Mouse (Mus musculus): ENCODE data around the gene Ptprm. TPM values are rescaled to one million over a fixed set of nuclear protein-coding genes. Genes with fewer than 3 reads are reported as not detected.

The Ptprm gene
- polyA plus RNA-seq, 1 experiment from 2014 or later, result 5.7 TPM

DNA sequence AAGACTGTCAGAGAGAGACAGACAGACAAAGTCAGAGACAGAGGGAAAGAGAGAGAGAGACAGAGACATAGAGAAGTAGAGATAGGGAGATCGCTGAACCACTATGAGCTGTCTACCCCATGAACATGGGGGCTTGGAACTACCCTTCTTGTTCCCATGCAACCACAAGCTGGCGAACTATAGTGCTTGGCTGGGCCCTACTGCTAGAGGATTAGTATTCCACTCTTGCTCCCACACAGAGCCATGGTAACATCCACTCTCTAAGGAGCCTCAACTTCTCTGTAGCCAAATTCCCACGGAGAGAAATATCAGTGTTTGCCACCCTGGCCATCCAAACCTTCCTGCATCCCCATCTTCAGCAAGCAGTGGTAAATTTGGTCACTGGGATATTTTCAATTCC lies 202.0 kb downstream of the Ptprm start:
- peaks cover 4% of the 10 kb centered on the region; the same call in 1 of the 2 replicates for H3K4me1 ChIP-seq
- 88% methylated on average over 3 of the region's 3 CpGs for WGBS
- H3K36me3 ChIP-seq (ENCODE audit: poor library complexity, severe bottlenecking), result no peaks in the 10 kb centered on the region
- no peak overlapping the region for H3K4me2 ChIP-seq
- no peak overlapping the region for H3K27ac ChIP-seq
- ATAC-seq, result no peak
- no peaks in the 10 kb centered on the region for H3K27me3 ChIP-seq
- H3K4me3 ChIP-seq, result no peak overlapping the region
- no peak overlapping the region for H3K9ac ChIP-seq
- H3K9me3 ChIP-seq (replicated peaks), result no peaks in the 10 kb centered on the region

GRCm38 (mm10) chr17:67150441-67150840 lies 203.8 kb downstream of the Ptprm start:
- H3K27ac ChIP-seq, result no peak overlapping the region
- no peak overlapping the region for H3K9ac ChIP-seq
- no peaks in the 10 kb centered on the region for H3K27me3 ChIP-seq
- no peak overlapping the region for H3K4me3 ChIP-seq
- ATAC-seq, result no peak
- H3K36me3 ChIP-seq (ENCODE audit: poor library complexity, severe bottlenecking), result no peaks in the 10 kb centered on the region
- 77% methylated on average over 2 of the region's 2 CpGs for whole genome bisulfite sequencing
- H3K4me2 ChIP-seq, result no peak overlapping the region
- no peaks in the 10 kb centered on the region for H3K9me3 ChIP-seq (replicated peaks)
- H3K4me1 ChIP-seq, result no peaks in the 10 kb centered on the region

- Histone ChIP-seq H3K27me3 (no peaks in the 10 kb centered on the region), H3K36me3 (ENCODE audit: poor library complexity, severe bottlenecking) (no peaks in the 10 kb centered on the region), H3K4me1 (no peaks in the 10 kb centered on the region), H3K9ac (no peak overlapping the region), H3K4me3 (no peak overlapping the region), H3K4me2 (no peak overlapping the region), H3K27ac (no peak overlapping the region), H3K9me3 (replicated peaks) (no peaks in the 10 kb centered on the region)
- ATAC-seq, result no peak
- 91% methylated on average over 4 of the region's 4 CpGs for WGBS
Measured at GRCm38 (mm10) chr17:67142183-67142756, 212.0 kb downstream of the Ptprm start.

DNA sequence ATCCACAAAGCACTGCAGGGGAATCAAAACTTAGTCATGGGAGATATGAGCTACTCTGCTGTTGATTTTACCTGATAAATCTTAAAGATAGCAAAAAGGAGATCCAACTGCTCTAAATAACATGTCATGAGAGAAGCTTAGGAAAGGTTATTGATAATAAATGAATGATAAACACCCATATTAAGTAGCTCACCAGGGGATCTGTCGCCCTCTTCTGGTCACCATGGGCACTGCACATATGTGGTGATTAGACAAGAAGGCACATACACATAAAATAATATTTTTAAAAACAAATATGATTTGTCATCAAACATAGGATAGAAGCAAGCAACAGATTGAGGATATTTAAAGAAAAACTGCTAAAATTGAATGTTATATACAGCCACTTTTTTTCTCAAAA lies 213.8 kb downstream of the Ptprm start:
- Histone ChIP-seq H3K27ac (no peak overlapping the region), H3K36me3 (ENCODE audit: poor library complexity, severe bottlenecking) (no peaks in the 10 kb centered on the region), H3K4me2 (no peak overlapping the region), H3K4me3 (no peak overlapping the region), H3K9ac (no peak overlapping the region), H3K9me3 (replicated peaks) (no peaks in the 10 kb centered on the region), H3K4me1 (no peaks in the 10 kb centered on the region), H3K27me3 (no peaks in the 10 kb centered on the region)
- no peak for ATAC-seq
- WGBS, result 29% methylated on average over 1 of the region's 1 CpGs

GRCm38 (mm10) chr17:67138981-67139380 lies 215.3 kb downstream of the Ptprm start:
- Histone ChIP-seq H3K27me3 (no peaks in the 10 kb centered on the region), H3K36me3 (ENCODE audit: poor library complexity, severe bottlenecking) (no peaks in the 10 kb centered on the region), H3K4me1 (no peaks in the 10 kb centered on the region), H3K27ac (no peak overlapping the region), H3K4me2 (no peak overlapping the region), H3K9me3 (replicated peaks) (no peaks in the 10 kb centered on the region), H3K9ac (no peak overlapping the region), H3K4me3 (no peak overlapping the region)
- WGBS, result 77% methylated on average over 12 of the region's 12 CpGs
- no peak for ATAC-seq

DNA sequence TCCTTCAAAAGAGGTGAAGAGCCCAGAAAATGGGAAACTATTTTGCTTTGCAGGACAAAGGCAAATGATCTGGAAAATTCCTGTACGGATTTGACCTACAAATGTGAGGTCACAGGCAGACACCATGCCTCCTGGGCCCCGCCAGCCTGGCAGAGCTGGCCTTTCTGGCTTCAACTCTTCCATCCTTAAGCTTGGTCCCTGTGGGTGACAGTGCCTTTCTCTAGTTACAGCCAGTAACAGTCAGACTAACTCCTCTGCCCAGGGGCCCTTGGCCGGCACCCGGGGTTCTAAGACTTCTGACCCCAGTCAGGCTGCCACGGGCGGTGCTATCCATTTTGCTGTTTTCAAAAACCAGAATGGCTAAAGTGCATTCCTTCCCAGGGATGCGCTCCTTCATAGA lies 217.4 kb downstream of the Ptprm start:
- H3K27me3 ChIP-seq, result no peaks in the 10 kb centered on the region
- no peaks in the 10 kb centered on the region for H3K9me3 ChIP-seq (replicated peaks)
- ATAC-seq, result no peak
- H3K4me2 ChIP-seq, result no peak overlapping the region
- no peak overlapping the region for H3K9ac ChIP-seq
- peaks cover 11% of the 10 kb centered on the region for H3K4me1 ChIP-seq
- WGBS, result 88% methylated on average over 7 of the region's 7 CpGs
- no peak overlapping the region for H3K27ac ChIP-seq
- H3K4me3 ChIP-seq, result no peak overlapping the region
- no peaks in the 10 kb centered on the region for H3K36me3 ChIP-seq (ENCODE audit: poor library complexity, severe bottlenecking)

- 0 out of 2 replicates have a peak, but pooled peaks have one; percentile 10 for ATAC-seq
- no peak overlapping the region for H3K27ac ChIP-seq
- H3K9ac ChIP-seq, result no peak overlapping the region
- H3K36me3 ChIP-seq (ENCODE audit: poor library complexity, severe bottlenecking), result no peaks in the 10 kb centered on the region
- H3K27me3 ChIP-seq, result no peaks in the 10 kb centered on the region
- H3K4me2 ChIP-seq, result no peak overlapping the region
- H3K4me1 ChIP-seq, result peaks cover 11% of the 10 kb centered on the region
- no peaks in the 10 kb centered on the region for H3K9me3 ChIP-seq (replicated peaks)
- WGBS, result 80% methylated on average over 8 of the region's 8 CpGs
- no peak overlapping the region for H3K4me3 ChIP-seq
Measured at GRCm38 (mm10) chr17:67136421-67136820, 217.8 kb downstream of the Ptprm start.

- no peak overlapping the region for H3K27ac ChIP-seq
- no peak overlapping the region for H3K4me2 ChIP-seq
- no peaks in the 10 kb centered on the region for H3K9me3 ChIP-seq (replicated peaks)
- WGBS, result 87% methylated on average over 4 of the region's 4 CpGs
- no peak overlapping the region for H3K9ac ChIP-seq
- no peaks in the 10 kb centered on the region for H3K27me3 ChIP-seq
- no peak overlapping the region for H3K4me3 ChIP-seq
- H3K36me3 ChIP-seq (ENCODE audit: poor library complexity, severe bottlenecking), result no peaks in the 10 kb centered on the region
- H3K4me1 ChIP-seq, result peaks cover 11% of the 10 kb centered on the region
- ATAC-seq, result no peak
Measured at GRCm38 (mm10) chr17:67134235-67134634, 220.0 kb downstream of the Ptprm start.

- no peaks in the 10 kb centered on the region for H3K9me3 ChIP-seq (replicated peaks)
- peaks cover 11% of the 10 kb centered on the region for H3K4me1 ChIP-seq
- H3K27ac ChIP-seq, result no peak overlapping the region
- H3K4me3 ChIP-seq, result no peak overlapping the region
- no peak overlapping the region for H3K9ac ChIP-seq
- no peak overlapping the region for H3K4me2 ChIP-seq
- no peaks in the 10 kb centered on the region for H3K27me3 ChIP-seq
- WGBS, result 30% methylated on average over 13 of the region's 13 CpGs
- peak; percentile 45; the same call in 1 of the 2 replicates for ATAC-seq
- no peaks in the 10 kb centered on the region for H3K36me3 ChIP-seq (ENCODE audit: poor library complexity, severe bottlenecking)
Measured at GRCm38 (mm10) chr17:67133440-67134103, 220.7 kb downstream of the Ptprm start.

GRCm38 (mm10) chr17:67133026-67133425 lies 221.2 kb downstream of the Ptprm start:
- peaks cover 11% of the 10 kb centered on the region for H3K4me1 ChIP-seq
- no peak overlapping the region for H3K4me3 ChIP-seq
- no peak for ATAC-seq
- WGBS, result 95% methylated on average over 4 of the region's 4 CpGs
- H3K9me3 ChIP-seq (replicated peaks), result no peaks in the 10 kb centered on the region
- H3K36me3 ChIP-seq (ENCODE audit: poor library complexity, severe bottlenecking), result no peaks in the 10 kb centered on the region
- H3K27me3 ChIP-seq, result no peaks in the 10 kb centered on the region
- no peak overlapping the region for H3K9ac ChIP-seq
- H3K27ac ChIP-seq, result no peak overlapping the region
- no peak overlapping the region for H3K4me2 ChIP-seq

DNA sequence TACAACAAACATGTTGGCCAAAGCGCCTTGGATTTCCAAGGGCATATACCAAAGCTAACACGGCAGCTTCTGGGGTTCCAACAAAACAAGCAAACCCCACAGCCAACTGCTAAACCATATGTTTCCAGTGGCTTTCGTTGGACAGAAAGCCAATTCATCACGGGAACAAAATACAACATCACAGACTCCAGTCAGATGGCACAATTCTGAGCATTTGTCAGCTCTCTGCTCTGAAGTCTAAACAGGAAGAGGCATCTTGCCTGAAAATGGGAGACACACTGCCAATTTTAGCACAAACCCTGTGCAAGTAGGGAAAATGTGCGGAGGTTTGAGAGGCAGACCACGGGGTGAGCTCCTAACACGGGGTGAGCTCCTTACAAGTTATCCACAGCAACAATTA lies 226.7 kb downstream of the Ptprm start:
- no peak overlapping the region for H3K4me2 ChIP-seq
- H3K9ac ChIP-seq, result no peak overlapping the region
- WGBS, result 91% methylated on average over 7 of the region's 7 CpGs
- H3K4me3 ChIP-seq, result no peak overlapping the region
- no peaks in the 10 kb centered on the region for H3K27me3 ChIP-seq
- peaks cover 5% of the 10 kb centered on the region; the same call in 1 of the 2 replicates for H3K4me1 ChIP-seq
- no peak overlapping the region for H3K27ac ChIP-seq
- peak; percentile 58; the same call in 1 of the 2 replicates for ATAC-seq
- H3K9me3 ChIP-seq (replicated peaks), result no peaks in the 10 kb centered on the region
- H3K36me3 ChIP-seq (ENCODE audit: poor library complexity, severe bottlenecking), result no peaks in the 10 kb centered on the region

- no peak for ATAC-seq
- Histone ChIP-seq H3K4me2 (no peak overlapping the region), H3K36me3 (ENCODE audit: poor library complexity, severe bottlenecking) (no peaks in the 10 kb centered on the region), H3K27ac (no peak overlapping the region), H3K9me3 (replicated peaks) (no peaks in the 10 kb centered on the region), H3K4me3 (no peak overlapping the region), H3K4me1 (peaks cover 12% of the 10 kb centered on the region; the same call in 1 of the 2 replicates), H3K27me3 (no peaks in the 10 kb centered on the region), H3K9ac (no peak overlapping the region)
- WGBS, result 73% methylated on average over 4 of the region's 4 CpGs
Measured at GRCm38 (mm10) chr17:67125596-67125995, 228.7 kb downstream of the Ptprm start.

DNA sequence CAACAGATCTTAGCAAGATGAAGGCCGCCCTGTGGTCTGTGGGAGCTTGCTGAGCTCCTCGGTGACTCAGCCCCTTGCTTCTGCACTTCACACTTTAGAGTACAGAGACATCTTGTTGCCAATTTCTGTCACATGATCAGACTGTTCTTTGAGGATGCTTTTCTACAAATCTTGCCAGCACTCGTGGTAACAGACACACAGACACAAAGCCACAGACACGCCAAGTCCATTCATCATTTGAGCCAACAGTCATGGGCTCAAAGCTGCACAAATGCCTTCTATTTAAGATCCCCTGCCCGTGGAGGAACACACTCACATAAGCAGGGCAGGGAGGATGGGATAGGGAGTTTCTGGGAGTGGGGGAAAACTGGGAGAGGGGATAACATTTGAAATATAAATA lies 230.0 kb downstream of the Ptprm start:
- peaks cover 12% of the 10 kb centered on the region; the same call in 1 of the 2 replicates for H3K4me1 ChIP-seq
- no peak overlapping the region for H3K27ac ChIP-seq
- ATAC-seq, result no peak
- no peaks in the 10 kb centered on the region for H3K27me3 ChIP-seq
- no peak overlapping the region for H3K4me3 ChIP-seq
- H3K9ac ChIP-seq, result no peak overlapping the region
- H3K36me3 ChIP-seq (ENCODE audit: poor library complexity, severe bottlenecking), result no peaks in the 10 kb centered on the region
- no peak overlapping the region for H3K4me2 ChIP-seq
- WGBS, result 59% methylated on average over 5 of the region's 5 CpGs
- H3K9me3 ChIP-seq (replicated peaks), result no peaks in the 10 kb centered on the region
